Mouse (Mus musculus) megakaryocyte, embryonic 14.5 days (primary cell): ENCODE measurements around the gene Tmem150c. TPM values are rescaled to one million over a fixed set of nuclear protein-coding genes. Genes with fewer than 3 reads are reported as not detected.

Source experiments
- H3K27me3 ChIP-seq: replicated peaks from 2 replicates; pipeline ENCODE3; 2012; ENCODE audit warnings: inconsistent platforms
- H3K36me3 ChIP-seq: replicated peaks from 2 replicates; pipeline ENCODE3; 2012; ENCODE audit warnings: low read length, inconsistent platforms, mixed read lengths
- H3K4me1 ChIP-seq: 2 replicates; pipeline ENCODE4 v1.6.1; 2012; ENCODE audit warnings: inconsistent platforms
- H3K4me3 ChIP-seq: replicated peaks from 2 replicates; pipeline ENCODE3; 2012; ENCODE audit warnings: moderate library complexity, mild to moderate bottlenecking, inconsistent platforms
- H3K9me3 ChIP-seq: 2 replicates; pipeline ENCODE4 v1.6.1; 2012; ENCODE audit warnings: inconsistent platforms
- FLI1 ChIP-seq: IDR thresholded peaks from 2 replicates; pipeline ENCODE4 v1.6.1; 2012; ENCODE audit warnings: low read length, inconsistent platforms, mixed read lengths
- GATA1 ChIP-seq: IDR thresholded peaks from 3 replicates; pipeline ENCODE4 v1.6.1; 2012; ENCODE audit warnings: mixed read lengths, low read length, inconsistent platforms, borderline replicate concordance
- polyA plus RNA-seq: library from polyadenylated mRNA; stranded (reverse); fragments of >175 nt; gene quantifications from 2 replicates; pipeline ENCODE4 v1.2.3, GENCODE M21; 2012; ENCODE audit warnings: low replicate concordance; ENCODE audit not compliant: insufficient read depth

Gene Tmem150c
- polyA plus RNA-seq, 1 experiment = 0.11 TPM

DNA sequence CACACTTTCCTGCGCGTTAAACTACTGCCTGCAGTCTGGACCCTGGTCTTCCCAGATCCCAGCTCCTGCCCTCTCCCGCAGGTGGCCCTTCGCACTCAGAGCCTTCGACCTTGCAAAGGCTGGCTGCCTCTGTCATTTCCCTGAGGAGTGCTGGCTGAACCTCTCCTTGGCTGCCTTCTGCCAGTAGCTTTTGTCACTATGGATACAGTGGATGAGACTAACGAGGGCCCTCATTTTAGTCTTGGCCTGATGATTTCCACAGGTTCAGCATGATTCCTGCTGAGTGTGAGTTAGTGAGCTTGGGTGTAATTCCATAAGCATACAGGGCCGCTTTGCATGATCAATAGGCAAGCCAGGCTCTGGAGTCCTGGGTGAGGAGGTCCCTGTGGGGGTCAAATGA lies 16.0 kb upstream of the Tmem150c start:
- H3K4me3 ChIP-seq = no peak overlapping the region
- peaks cover 33% of the 10 kb centered on the region for H3K9me3 ChIP-seq
- H3K4me1 ChIP-seq = peaks cover 12% of the 10 kb centered on the region
- TF ChIP-seq FLI1 = no peak
- TF ChIP-seq GATA1 = no peak
- H3K27me3 ChIP-seq = peaks cover 8% of the 10 kb centered on the region
- no peaks in the 10 kb centered on the region for H3K36me3 ChIP-seq

DNA sequence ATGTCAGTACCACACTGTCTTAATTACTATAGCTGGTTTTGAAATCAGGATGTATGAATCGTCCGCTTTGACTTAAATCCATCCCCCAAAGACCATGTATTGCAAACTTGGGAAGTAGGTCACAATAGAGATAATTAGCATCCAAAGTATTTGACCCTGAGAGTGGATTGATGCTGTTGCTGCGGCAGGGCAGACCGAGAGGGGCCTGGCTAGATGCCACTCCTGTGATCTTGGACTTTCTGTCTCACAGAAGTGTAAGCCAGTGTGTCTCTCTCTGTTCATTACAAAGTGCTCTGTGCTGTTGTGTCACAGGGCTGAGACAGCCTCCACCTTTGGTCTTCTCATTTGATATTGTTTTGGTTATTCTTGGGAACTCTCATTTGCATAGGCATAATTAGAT lies 12.5 kb upstream of the Tmem150c start:
- Histone ChIP-seq H3K27me3 (peaks cover 7% of the 10 kb centered on the region), H3K36me3 (no peaks in the 10 kb centered on the region), H3K9me3 (peaks cover 16% of the 10 kb centered on the region), H3K4me3 (no peak overlapping the region), H3K4me1 (0 out of 2 replicates have a peak, but pooled peaks cover 3% of the 10 kb centered on the region)
- TF ChIP-seq FLI1 (no peak), GATA1 (no peak)

DNA sequence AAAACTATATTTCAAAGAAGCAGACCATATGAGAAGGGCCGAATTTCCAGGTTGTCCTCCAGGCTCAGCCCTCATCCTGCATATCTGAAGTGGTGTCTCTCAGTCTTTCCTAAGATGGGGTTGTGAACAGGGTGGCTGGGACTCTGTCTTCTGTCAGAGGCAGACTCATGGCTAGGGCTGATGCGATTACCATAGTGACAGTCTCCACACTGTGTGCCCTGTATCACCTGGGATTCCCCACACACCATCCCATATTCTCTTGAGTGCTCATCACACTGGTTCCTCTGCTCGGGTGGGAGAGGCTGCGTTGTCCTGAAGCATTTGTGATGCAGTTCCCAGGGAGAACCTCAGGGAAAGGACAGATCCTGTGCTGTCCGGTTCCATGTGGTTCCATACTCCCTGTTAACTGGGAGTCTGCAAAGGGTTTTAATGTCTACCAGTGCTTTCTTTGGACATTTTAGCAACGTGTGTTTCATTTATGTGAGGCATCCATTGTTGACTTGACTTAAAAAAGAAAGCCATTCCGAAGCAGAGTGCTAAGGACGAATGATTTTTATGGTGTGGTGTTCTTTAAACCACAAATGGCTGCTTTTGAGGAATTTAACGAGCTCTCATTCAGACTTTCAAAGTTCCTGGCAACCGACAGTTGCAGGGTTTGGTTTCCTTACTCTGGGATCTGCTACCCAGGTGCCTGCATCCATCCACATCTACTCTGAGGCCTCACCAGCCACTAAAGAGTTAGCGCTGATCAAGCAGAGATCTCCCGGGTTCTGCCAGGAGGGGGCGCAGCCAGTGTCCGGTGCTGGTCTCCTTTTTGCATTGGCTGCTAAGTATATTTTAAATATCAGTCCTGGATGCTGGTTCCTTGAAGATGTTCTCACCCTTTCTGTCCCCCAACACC lies 7.2 kb upstream of the Tmem150c start:
- Histone ChIP-seq H3K4me1 (peaks cover 7% of the 10 kb centered on the region), H3K27me3 (peaks cover 29% of the 10 kb centered on the region), H3K36me3 (no peaks in the 10 kb centered on the region), H3K4me3 (no peak overlapping the region), H3K9me3 (no peaks in the 10 kb centered on the region)
- TF ChIP-seq GATA1 (no peak), FLI1 (no peak)

DNA sequence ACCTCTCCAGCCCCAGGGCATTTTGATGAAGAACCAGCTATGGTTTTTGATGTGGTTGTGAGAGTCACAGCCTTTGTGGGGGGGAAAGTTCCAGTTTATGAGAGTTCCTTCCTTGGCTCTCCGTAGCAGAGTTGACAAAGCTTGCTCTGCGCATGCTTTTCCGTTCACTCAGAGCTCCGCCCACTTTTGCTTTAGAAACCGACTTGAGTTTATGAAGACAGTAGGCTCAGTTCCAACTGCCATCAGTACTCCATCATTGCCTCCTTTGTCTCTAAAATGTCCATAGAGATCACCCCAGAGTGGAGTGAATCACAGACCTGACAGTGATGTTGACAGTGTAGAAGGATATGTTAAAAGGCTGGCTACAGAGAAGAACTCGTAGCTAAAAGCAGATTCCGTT lies 3.8 kb upstream of the Tmem150c start:
- Histone ChIP-seq H3K4me1 (peaks cover 21% of the 10 kb centered on the region), H3K9me3 (no peaks in the 10 kb centered on the region), H3K36me3 (no peaks in the 10 kb centered on the region), H3K27me3 (peaks cover 58% of the 10 kb centered on the region), H3K4me3 (no peak overlapping the region)
- TF ChIP-seq GATA1 (no peak), FLI1 (no peak)

DNA sequence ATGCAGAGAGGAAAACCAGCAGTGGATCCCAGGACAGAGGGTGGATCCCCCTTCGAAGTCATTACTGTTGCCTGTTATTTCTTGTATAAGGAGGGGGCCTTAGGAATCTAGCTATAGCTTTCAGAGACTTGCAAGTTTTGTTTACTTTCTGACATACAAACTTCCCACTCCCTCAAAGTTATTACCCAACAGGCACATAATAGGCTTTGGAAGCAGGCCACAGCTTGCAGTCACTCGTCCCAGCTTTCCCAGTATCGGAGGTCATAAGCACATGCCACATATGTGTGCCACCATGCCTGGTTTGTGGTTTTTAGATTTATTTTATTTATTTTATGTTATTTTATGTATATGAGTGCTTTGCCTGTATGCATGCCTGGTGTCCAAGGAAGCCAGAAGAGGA lies 3.2 kb upstream of the Tmem150c start:
- Histone ChIP-seq H3K4me3 (no peak overlapping the region), H3K4me1 (peaks cover 21% of the 10 kb centered on the region), H3K36me3 (no peaks in the 10 kb centered on the region), H3K9me3 (no peaks in the 10 kb centered on the region), H3K27me3 (peaks cover 63% of the 10 kb centered on the region)
- TF ChIP-seq FLI1 (no peak), GATA1 (no peak)

DNA sequence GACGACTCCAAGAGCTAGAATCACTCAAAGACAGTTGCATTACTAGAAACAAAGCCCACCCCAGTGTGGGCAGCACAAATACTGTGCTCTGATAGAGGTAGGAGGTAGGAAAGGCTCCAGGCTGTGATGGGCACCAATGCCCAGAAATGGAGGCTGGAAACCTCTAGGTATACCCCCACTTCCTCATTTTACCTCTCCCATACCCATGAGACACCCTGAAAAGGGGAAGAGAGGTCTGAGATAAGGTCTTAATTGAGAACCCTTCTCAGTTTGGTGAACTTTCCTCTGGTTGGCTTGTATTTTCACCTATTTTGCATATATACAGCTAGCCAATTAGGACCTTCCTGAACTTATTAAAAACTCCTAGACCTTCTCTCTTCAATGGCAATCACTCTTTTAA lies 2.4 kb upstream of the Tmem150c start:
- no peak overlapping the region for H3K4me3 ChIP-seq
- no peaks in the 10 kb centered on the region for H3K36me3 ChIP-seq
- TF ChIP-seq GATA1 = no peak
- no peak for TF ChIP-seq FLI1
- H3K9me3 ChIP-seq = no peaks in the 10 kb centered on the region
- H3K4me1 ChIP-seq = peaks cover 18% of the 10 kb centered on the region
- H3K27me3 ChIP-seq = peaks cover 69% of the 10 kb centered on the region

DNA sequence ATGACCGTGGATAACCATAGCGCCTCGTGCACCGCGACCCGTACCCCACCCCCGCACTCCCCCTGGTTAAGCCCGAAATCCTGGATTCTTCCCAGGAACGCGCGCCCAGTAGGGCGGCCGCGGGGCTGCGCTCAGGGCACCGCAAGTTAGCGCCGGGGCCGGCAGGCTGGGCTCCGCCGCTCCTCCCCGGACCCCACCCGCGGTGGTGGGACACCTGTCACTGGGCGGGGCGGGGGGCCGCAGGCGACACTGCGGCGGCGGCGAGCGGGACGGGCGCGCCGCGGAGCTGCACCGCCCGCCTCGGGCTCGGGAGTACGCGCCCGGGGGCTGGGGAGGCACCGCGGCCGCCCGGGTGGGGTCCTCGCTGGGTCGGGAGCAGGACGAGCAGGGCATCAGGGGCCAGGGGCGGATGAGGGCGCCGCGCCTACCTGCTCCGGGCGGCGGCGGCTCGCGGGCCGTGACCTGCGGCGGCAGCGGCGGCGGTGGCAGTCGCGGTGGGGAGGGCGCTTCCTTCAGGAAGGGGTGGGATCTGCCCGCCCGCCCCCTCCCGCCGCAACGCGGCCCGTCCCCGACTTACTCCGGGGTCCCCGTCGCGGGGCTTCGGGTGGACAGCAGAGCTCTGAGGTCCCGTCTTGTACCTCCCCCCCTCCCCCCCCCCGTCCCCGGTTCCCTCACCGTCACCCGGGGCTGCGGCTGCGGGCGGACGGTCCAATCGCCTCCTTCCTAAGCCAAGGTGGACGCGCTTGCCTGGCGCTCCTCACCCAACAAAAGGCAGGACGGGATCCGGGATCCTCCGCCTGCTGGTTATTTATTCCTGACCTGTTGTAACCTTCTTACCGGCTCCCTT lies 594 bp downstream of the Tmem150c start:
- peak overlapping the region; percentile 91 for H3K4me3 ChIP-seq

DNA sequence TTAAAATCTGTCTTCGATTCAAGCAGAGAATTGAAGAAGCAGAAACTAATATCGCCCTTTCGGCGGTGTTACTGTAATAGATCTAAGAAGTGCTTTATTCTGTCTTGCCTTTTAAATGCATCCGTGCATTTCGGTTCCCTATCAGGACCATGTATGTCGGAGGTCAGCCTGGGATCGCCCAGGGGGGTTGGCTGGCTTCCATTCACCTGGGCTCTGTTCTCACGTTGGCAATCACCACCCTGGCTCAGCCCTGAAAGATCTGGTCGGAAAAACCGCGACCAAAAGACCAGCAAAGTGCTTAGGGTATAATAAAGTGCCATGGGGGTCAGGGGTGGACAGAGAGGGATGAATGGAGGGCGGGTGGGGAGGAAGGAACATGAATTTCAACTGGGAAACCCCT lies 1.3 kb downstream of the Tmem150c start:
- Histone ChIP-seq H3K27me3 (peaks cover 72% of the 10 kb centered on the region), H3K9me3 (no peaks in the 10 kb centered on the region), H3K36me3 (no peaks in the 10 kb centered on the region), H3K4me1 (peaks cover 14% of the 10 kb centered on the region), H3K4me3 (peak overlapping the region; percentile 91)
- no peak for TF ChIP-seq GATA1
- TF ChIP-seq FLI1 = no peak

More for the DNA sequence above, 594 bp downstream of the Tmem150c start:
- H3K36me3 ChIP-seq = no peaks in the 10 kb centered on the region
- peaks cover 14% of the 10 kb centered on the region for H3K4me1 ChIP-seq
- no peak for TF ChIP-seq FLI1
- TF ChIP-seq GATA1 = no peak
- peaks cover 74% of the 10 kb centered on the region for H3K27me3 ChIP-seq
- no peaks in the 10 kb centered on the region for H3K9me3 ChIP-seq

DNA sequence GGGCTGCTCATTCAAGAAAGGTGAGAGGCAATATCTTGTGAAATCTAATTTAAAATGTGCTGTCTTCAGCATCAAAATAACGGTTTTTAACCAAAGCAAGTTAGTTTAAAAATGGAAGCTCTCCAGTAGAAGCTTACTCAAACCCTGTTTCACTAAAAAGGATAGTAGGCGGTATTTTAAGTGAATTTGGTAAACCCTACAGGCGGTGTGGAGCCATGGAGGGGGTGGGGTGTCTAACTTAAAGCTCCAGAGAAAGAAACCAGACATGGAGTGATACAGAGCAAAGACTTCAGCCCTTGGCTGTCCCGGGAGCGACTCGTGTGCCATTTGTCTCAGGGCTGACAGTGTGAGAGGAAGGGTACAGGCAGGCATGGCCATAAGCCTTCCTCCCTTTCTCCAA lies 4.0 kb downstream of the Tmem150c start:
- no peaks in the 10 kb centered on the region for H3K36me3 ChIP-seq
- H3K4me3 ChIP-seq = no peak overlapping the region
- peaks cover 57% of the 10 kb centered on the region for H3K27me3 ChIP-seq
- peaks cover 3% of the 10 kb centered on the region; the same call in 1 of the 2 replicates for H3K9me3 ChIP-seq
- no peak for TF ChIP-seq FLI1
- no peak for TF ChIP-seq GATA1
- peaks cover 14% of the 10 kb centered on the region for H3K4me1 ChIP-seq
